Mouse (Mus musculus): ENCODE results near the gene Zfp944. TPM values are rescaled to one million over a fixed set of nuclear protein-coding genes. Genes with fewer than 3 reads are reported as not detected.

The Zfp944 gene
- polyA plus RNA-seq, 1 experiment from 2014 or later = 5.1 TPM

Other genes with a start within 250 kb of the Zfp944 start
- gene Zfp947, start 195.2 kb downstream of the Zfp944 start, polyA plus RNA-seq (2015; fragmentation: Nextera tagmentation; extraction: Ambion mirVana) = 0.35 and 0.42 TPM in 2 replicates
- 0.71 and 0.82 TPM in 2 replicates for gene Zfp994, start 135.8 kb downstream of the Zfp944 start, polyA plus RNA-seq (2015; fragmentation: Nextera tagmentation; extraction: Ambion mirVana)
- gene CT030661.1, start 46.6 kb downstream of the Zfp944 start, polyA plus RNA-seq (2015; fragmentation: Nextera tagmentation; extraction: Ambion mirVana) = 3.6 and 3.7 TPM in 2 replicates
- 4.4 and 4.6 TPM in 2 replicates for gene Zfp758, start 53 bp upstream of the Zfp944 start, polyA plus RNA-seq (2015; fragmentation: Nextera tagmentation; extraction: Ambion mirVana)
- 2.5 TPM in 2 replicates for gene Zfp946, start 62.8 kb upstream of the Zfp944 start, polyA plus RNA-seq (2015; fragmentation: Nextera tagmentation; extraction: Ambion mirVana)
- not detected in 2 replicates for gene Vmn2r111, start 212.1 kb upstream of the Zfp944 start, polyA plus RNA-seq (2015; fragmentation: Nextera tagmentation; extraction: Ambion mirVana)
- not detected in 2 replicates for gene Vmn2r112, start 239.6 kb upstream of the Zfp944 start, polyA plus RNA-seq (2015; fragmentation: Nextera tagmentation; extraction: Ambion mirVana)